Mouse (Mus musculus) bone marrow, adult 2 months (tissue): ENCODE results near the gene Grb10.

Experiments
- CTCF ChIP-seq: fragments of 200-500 bp; IDR thresholded peaks from 2 replicates; pipeline ENCODE4 v1.5.1; 2011; ENCODE audit warnings: low read length, control low read depth; ENCODE audit not compliant: control insufficient read depth, insufficient read depth
- POLR2A ChIP-seq: fragments of 200-500 bp; IDR thresholded peaks from 2 replicates; pipeline ENCODE4 v1.6.1; 2011; ENCODE audit warnings: low read depth, mild to moderate bottlenecking, control low read depth, low read length, borderline replicate concordance; ENCODE audit not compliant: control insufficient read depth

DNA sequence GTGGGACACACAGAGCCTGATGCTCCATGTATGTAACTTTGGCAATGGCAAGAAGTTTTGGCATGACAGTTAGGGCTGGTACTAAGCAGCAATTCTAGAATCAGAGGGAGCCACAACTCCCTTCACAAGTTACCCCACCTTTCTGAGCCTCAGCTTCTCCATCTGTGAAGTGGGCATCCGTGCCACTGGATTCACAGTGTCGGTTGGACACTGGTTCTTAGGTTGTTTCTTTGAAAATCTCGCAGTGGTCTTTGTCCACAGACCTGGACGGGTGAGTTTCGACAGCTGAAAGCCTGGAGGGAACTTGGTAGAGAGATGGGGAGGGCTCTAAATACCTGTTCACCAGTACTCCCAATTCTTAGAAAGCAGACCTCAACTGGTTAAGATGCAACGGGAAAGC lies 83.9 kb downstream of the Grb10 start:
- TF ChIP-seq CTCF = no peak
- TF ChIP-seq POLR2A = no peak
